Mouse (Mus musculus): ENCODE results near the gene Srgap2. TPM values are rescaled to one million over a fixed set of nuclear protein-coding genes. Genes with fewer than 3 reads are reported as not detected.

Srgap2 gene
- total RNA-seq (2023) = 10 to 100 TPM; 57.5 to 70.9 TPM

DNA sequence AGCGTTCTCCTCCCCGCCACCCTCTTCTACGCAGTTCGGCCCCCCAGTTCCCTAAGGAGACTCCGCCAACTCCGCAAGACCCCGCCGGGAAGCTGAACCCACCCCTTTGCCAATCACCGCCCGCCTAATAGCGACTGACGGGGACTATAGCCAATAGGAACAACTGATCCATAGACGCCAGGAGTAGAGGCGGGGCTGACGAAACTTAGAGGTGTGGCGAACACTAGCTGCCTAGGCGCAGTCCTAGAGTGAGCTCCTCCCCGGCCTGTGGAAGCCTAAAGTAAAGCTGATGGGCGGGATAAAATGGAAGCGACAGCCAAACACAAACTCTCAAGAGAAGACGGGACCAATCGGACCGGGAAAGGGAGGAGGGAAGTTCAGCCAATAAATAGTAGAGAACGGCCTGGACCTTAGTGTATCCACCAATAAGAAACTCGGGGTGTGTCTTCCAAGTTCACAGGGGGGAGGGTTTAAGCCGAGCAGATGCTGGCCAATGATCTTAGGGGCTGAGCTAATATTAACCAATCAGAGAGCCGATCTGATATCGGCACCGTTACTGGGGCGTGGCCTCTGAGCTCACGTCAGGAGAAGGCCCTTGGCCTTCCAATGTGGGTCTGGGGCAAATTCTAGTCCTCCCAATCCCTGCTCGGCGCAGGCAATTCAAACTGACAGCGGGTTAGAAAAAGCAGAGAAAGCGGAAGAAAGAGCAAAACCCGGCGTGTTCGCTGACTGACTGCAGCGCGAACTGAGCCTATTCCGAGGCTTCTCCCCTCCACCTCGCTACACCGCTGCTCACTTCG, at the start of gene Srgap2, which contains the start of gene Fam72a:
Gene Srgap2 (minus strand): TSS at position 72 of the 800 bp plus-strand sequence.
Gene Fam72a (plus strand): TSS at position 623 of the 800 bp plus-strand sequence.

DNA sequence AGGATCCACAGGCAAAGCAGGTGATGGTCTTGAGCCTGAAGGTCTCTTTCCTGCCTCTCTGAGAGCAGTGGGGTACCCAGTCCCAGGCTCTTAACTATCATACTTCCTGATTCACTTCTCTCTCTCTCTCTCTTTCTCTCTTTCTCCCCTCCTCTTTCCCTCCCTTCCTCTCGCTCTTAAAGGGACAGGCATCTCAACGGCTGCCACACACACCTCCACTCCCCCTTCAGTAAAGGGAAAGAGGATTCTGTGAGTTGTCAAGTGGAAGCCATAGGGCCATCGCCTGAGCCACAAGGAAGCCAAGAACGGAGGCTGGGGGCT, 247.7 kb downstream of the Srgap2 start, which contains the start of gene Ikbke:
Gene Ikbke (minus strand): TSS at position 151 of the 321 bp plus-strand sequence.

DNA sequence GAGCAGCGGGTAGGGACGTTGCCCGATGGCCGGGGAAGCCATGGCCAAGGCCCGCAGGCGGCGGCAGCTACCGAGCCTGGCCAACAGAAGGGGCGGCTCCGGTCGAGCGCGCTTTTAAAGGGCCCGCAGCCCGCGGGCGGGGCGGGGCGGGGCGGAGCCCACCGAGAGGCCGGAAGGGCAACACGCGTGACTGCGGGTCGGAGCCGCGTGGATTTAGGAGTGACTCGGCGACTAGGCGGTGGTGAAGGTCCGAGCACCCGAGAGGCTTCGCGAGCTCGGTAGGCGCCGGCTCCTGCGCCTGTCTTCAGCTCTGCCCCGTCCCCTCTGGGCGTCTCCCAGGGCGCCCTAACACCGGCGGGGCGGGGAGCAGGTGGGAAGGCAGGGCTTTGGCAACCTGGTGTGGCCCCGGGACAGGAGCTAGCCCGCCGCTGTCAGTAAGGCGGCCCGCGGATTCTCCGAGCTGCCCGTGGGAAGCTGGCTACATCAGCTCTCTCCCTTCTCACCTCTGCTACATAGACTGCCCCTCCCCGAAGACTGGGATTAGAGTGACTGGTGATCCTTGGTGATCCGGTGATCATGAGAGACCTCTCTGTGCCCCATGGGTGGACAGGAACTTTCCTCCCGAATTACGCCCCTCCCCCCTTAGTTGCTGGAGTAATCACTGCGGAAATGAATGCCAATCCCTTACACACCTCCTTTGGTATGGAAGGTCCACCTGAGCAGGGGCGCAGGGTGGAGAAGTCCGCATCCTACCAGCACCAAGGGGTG, 281.9 kb downstream of the Srgap2 start, which contains the start of gene Rassf5:
Gene Rassf5 (minus strand): TSS at position 170 of the 768 bp plus-strand sequence.

Other genes with a start within 250 kb of the Srgap2 start
- gene Ikbke, start 247.7 kb downstream of the Srgap2 start, total RNA-seq (2023) = 10 to 100 TPM; 51.0 to 52.8 TPM
- 1 to 10 TPM; 1.8 to 2.0 TPM for gene Fam72a, start 551 bp upstream of the Srgap2 start, total RNA-seq (2023)
- not detected for gene Avpr1b, start 71.9 kb upstream of the Srgap2 start, total RNA-seq (2023)
- gene Ctse, start 111.0 kb upstream of the Srgap2 start, total RNA-seq (2023) = 100 to 1,000 TPM in 1 of 2 experiments, 10 to 100 TPM in 1; 72.4 to 147 TPM
- 1 to 10 TPM; 5.9 to 6.2 TPM for gene Rab7b, start 161.3 kb upstream of the Srgap2 start, total RNA-seq (2023)
- gene Slc26a9, start 216.7 kb upstream of the Srgap2 start, total RNA-seq (2023) = not detected

Measured in neutrophil, adult 59 days (primary cell).